Mouse (Mus musculus): ENCODE data around the gene Ak3.

The Ak3 gene

GRCm38 (mm10) chr19:29047334-29048170 lies at the start of gene Ak3:
Ak3 (minus strand) TSS chr19:29047961.
- DNase-seq (ENCODE audit: low spot score), result peak; percentile 78

DNA sequence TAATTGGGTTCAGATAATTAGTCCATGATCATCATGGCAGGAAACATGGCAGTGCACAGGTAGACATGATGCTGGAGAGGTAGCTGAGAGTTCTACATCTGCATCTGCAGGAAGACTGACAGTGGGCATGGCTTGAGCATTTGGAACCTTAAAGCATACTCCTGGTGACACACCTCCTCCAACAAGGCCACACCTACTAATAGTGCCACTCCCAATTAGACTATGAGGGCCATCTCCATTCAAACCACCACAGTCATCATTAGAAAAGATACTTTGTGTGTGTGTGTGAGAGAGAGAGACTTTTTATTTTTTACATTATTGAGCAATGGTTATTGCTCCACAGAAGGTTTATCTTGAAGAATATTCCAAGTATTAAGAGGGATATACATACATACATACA lies 44.4 kb upstream of the Ak3 start:
- DNase-seq (ENCODE audit: low spot score), result no peak

DNA sequence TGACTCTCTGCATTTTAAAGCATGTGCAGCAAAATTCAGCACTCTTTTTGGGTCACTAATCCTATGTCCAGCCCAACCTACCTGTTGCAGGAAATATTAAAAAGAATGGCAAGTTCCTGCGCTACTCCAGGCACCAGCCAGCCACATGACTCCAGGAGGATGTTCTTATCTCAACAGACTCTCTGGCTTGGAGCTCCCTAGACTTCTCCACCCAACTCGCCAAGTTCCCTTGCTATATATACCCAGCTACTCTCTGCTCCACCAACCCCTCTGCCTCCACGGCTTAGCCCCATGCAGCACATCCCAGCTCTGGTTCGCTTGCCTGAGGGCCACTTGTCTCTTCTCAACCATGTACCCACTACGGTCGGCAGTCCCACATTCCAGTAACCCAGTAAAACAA lies 40.9 kb upstream of the Ak3 start:
- DNase-seq (ENCODE audit: low spot score), result no peak

DNA sequence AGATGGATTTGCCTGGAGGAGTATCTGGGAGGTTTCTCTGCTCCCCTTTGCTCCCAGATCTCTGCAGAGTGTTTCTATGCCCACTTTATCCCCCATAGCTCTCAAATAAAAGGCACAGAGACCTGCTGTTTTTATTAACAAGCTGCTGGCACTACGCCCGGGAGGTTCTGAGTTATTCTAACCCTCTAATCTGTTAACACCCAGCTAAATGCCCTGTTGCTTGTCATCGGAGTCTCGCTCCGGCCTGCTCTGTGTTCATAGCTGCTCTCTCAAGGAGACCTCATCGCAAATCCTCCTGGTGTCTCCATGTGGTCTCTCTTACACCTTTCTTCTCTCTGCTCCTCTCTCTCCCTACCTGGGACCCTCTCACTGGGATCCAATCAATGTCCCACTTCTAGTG lies 27.0 kb upstream of the Ak3 start:
- DNase-seq (ENCODE audit: low spot score), result peak; percentile 36

DNA sequence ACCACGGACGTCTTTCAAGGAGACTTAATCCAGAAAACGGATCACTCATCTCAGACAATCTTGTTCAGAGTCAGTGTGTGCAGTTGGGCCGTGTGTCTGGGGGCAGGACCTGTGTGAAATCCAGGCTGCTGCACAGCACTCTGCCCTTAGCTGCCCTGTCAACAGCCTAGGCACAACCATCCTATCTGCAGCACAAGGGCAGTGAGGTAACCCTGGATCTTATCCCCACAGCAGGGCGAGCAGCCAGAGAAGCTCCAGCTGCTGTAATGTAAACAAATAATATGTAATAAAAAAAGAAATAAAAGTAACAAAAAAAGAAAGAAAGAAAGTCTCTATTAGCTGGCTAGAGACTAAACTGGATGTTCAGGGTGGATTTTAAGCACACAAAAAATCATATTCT lies 21.4 kb upstream of the Ak3 start:
- DNase-seq (ENCODE audit: low spot score), result no peak

- DNase-seq (ENCODE audit: low spot score), result peak; percentile 81
Measured at GRCm38 (mm10) chr19:29066981-29067471, 19.3 kb upstream of the Ak3 start.

DNA sequence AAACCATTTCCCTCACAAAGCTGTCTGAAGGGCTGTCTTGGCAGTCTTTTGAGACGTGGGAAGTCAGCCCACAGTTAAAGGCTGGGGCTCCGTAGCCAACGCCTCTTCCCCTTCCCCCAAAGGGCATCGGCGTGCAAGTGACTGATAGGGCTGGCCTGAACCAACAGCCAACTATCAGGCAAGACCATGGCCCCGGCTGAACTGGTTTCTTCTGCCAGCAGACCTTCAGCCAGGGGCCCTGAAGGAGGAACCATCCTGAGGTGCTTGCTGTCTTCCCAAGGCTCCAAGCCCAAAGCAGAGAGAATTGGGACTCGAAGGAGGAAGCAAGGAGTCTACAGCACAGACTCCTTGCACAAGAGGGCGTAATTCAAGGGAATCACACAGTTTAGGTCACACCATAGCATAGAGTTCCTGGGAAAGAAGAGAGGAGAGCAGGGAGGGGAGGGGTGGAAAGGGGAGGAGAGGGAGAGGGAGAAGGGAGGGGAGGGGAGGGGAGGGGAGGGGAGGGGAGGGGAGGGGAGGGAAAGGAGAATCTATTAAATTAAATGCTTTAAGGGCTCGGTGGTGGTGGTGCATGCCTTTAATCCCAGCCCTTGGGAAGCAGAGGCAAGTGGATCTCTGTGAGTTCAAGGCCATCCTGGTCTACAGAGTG lies 16.8 kb upstream of the Ak3 start:
- DNase-seq (ENCODE audit: low spot score), result peak; percentile 15

DNA sequence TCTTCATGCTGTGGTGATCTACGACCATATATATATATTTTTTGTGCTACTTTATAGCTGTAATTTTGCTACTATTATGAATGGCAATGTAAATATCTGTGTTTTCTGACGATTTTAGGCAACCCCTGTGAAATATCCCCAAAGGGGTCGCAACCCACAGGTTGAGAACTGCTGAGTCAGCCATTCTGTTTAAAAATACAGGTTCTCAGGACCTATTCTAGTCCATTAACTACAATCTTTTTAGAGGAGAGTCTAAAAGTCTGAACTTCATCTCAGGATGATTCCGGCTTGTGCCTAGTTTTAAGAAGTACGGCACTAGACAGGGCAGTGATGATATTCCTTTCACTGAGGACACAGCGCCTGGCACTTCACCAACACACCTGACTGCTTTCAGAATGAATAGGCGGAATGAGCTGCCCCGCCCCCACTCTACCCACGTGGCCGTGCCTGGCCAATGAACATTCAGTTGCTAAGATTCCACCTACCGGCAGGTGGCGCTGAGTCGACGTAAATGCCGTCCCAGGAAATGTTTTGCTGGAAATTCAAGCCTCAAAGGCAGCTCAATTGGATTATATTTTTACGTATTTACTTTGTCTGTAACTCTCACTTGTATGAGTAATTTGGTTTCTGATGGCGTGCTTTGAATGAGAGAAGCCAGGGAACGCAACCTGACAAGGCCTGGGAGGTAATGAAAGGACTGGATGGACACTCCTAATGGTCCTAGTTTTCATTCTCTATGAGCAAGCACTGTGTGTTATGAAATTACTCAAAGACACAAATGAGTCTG lies 16.0 kb upstream of the Ak3 start:
- DNase-seq (ENCODE audit: low spot score), result peak; percentile 73

- DNase-seq (ENCODE audit: low spot score), result no peak
Measured at GRCm38 (mm10) chr19:29063009-29063408, 15.2 kb upstream of the Ak3 start.

DNA sequence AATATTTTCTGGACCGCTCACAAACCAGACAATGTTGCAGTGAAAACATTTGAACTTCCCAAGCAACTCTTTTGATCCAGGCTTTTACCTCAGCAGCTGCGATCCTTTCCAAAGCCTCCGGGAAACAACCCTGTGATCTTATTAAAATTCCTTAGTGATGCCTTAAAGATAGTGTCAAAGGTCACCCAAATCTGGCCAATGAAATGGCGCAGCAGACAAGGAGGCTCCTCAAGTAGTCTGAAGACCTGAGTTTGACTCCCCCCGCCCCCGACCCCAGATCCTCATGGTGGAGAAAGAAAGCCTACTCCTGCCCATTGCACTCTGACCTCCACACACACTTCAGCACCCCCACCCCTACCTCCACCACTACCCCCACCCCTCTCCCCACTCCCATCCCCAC lies 12.5 kb upstream of the Ak3 start:
- no peak for DNase-seq (ENCODE audit: low spot score)

DNA sequence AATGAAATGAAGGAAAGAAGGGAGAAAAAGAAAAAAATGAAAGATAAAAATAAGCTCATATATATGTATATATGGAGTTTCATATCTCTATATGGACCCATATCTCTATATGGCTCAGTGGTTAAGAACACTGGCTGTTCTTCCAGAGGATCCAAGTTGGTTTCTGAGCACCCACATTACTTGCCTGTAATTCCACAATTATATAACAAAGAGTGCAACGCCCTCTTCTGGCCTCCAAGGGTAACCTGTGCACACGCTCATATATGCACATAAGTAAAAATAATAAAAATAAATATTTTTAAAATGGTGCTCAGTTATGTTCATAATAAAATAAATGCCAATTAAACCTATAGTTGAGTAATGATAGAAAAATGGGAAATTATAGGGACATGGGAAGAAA lies 11.9 kb upstream of the Ak3 start:
- no peak for DNase-seq (ENCODE audit: low spot score)

DNA sequence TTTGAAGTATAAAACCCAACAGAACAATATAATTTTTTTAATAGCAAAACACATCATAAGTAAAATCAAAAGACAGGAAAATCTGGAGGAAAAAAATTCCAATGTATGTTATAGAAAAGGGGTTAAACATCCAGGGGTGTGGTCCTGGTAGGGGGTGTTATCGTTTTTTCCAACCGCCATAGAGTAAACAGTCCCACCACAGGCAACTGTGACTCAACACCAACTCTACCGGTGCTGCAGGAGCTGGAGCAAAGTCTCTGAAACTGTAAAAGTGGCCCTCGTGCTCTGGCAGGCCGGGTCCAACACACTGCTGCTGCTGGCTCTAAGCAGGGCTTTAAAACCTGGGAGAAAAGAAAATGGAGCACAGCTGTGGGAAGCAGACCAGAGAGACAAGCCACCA lies 11.0 kb upstream of the Ak3 start:
- DNase-seq (ENCODE audit: low spot score), result no peak

DNA sequence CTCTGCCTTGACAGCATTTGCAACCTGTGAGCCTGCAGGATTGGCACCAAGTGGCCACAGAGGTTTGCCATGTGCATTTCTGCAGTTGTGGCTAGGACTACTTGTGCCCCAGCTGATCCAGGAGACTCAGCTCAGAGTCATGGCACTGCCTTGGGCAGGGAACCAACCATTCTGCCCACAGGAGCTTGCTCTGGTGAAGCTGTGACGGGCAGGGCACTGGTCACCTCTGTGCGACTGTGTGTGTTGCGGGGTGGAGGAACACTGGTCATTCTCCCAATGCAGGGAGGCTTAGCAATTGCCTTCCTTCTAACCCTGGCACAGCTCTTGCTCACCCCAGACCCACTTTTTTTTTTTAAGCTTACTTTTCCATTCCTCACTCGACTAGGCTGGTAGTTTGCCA lies 7.7 kb upstream of the Ak3 start:
- no peak for DNase-seq (ENCODE audit: low spot score)

DNA sequence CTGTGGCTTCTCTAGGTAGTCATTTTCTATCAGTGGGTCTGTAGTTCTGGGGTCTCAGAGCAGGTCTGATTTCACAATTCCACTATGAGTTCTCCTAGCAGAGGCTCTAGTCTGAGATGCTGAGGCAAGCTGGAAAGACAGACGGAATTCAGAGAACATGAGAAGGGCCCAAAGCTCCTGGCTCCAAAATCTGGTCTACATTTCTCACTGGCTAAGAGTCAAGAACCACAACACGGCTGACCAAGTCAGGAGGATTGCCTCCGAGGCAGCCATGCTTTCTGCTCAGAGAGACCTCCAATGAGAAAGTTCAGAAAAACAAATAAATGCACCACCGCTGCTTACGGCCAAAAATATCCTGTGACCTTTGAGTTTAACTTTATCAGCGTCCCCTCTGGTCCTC lies 6.8 kb upstream of the Ak3 start:
- no peak for DNase-seq (ENCODE audit: low spot score)

- no peak for DNase-seq (ENCODE audit: low spot score)
Measured at GRCm38 (mm10) chr19:29052786-29053185, 5.0 kb upstream of the Ak3 start.

DNA sequence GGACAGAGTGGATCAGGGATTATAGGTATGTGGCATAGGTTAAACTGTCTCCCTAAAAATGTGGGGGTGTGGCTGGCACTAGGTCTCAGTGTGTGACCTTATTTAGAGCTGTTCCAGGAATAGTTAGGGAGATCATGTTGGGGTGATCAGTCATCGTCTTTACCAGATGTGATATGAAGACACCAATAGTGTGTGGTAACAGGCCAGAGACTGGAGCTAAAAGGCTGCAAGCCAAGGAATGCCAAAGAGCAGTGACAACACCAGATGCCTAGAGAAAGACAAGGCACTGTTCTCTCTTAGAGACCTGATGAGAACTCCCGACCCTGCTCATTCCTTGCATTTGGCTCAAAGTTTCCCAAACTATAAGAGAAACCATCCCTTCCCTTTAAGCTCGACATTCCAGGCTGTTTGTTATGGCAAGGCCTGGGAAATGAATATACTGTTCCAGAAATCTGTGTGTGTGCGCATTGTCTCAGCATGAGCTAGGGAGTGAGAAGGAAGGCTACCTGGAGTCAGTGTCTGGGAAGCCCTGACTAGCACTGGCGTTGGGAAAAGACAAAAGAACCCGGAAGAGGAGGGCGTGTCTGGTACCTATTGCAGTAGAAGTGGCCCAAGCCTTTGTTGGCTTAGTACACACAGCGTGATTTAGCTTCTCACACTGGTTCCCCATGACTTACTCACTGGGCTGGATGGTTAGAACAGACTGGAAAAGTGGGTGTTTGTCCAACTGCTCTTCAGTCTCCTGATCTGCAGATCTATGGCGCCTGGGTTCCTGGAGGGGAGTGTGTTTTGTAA lies 2.6 kb upstream of the Ak3 start:
- DNase-seq (ENCODE audit: low spot score), result no peak

GRCm38 (mm10) chr19:29049401-29050075 lies 1.8 kb upstream of the Ak3 start:
- DNase-seq (ENCODE audit: low spot score), result no peak

DNA sequence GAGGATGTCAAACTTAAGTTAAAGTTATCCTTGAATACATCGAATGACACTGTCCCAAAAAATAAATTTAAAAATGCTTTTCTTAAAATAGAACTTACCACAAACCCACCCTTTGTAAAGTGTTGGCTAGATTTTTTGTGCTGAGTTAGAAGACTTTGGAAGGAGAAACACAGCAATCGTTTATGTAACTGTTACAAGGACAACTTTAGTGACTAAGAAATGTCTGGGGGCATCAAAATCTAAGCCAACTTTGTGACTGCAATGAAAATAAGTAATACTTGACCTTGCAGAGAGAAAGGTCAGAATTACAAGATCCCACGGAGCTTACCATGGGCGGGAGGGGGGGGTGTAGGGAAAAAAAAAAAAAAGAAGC lies 814 bp downstream of the Ak3 start:
- no peak for DNase-seq (ENCODE audit: low spot score)

- no peak for DNase-seq (ENCODE audit: low spot score)
Measured at GRCm38 (mm10) chr19:29045956-29046650, 1.7 kb downstream of the Ak3 start.

- no peak for DNase-seq (ENCODE audit: low spot score)
Measured at GRCm38 (mm10) chr19:29045369-29045768, 2.4 kb downstream of the Ak3 start.

- no peak for DNase-seq (ENCODE audit: low spot score)
Measured at GRCm38 (mm10) chr19:29044353-29044768, 3.4 kb downstream of the Ak3 start.

All from ovary, adult 18-20 months (tissue).